ENCODE assay signal across 17 mouse cellular contexts in the genomic region with DNA sequence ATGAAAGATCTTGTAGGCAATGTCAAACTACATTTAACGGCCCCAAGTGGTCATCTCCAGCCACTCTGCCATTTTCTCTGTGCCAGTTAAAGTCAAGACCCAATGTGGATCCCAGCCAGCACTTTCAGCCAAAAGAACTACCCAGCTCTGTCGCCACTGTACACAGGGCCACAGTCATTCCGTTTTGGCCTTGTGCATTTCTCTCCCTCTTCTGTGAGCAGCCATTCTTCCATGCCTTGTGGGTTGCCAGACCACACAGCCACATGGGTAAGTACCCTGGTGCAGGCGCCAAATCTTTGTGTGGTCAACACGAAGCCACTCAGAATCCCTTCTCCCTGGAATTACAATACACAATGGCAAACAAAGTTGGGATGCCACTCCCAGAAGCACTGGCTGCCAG. TPM values are rescaled to one million over a fixed set of nuclear protein-coding genes. Genes with fewer than 3 reads are reported as not detected.
DNase-seq lines count a peak whose midpoint lies in the region; ATAC-seq lines count a peak whose summit lies in the region.
"Had no signal": no experiment of that assay in that cellular context is flagged by ENCODE, and none has a peak within 500 bp of the region (broad histone marks: within the 10 kb centered on the region; RNA-seq: fewer than 3 reads in every experiment).

No protein-coding gene starts in this region.

- no peaks in the 10 kb centered on the region for H3K27me3 ChIP-seq in lung, embryonic 16.5 days (ENCODE audit: control insufficient read depth, insufficient read depth, low read depth, low read length)
- H3K27me3 ChIP-seq in intestine, embryonic 15.5 days (replicated peaks), result no peaks in the 10 kb centered on the region
- H3K27me3 ChIP-seq: heart, embryonic 13.5 days; midbrain, embryonic 15.5 days; neural tube, embryonic 12.5 days; stomach, embryonic 15.5 days had no signal

- peak overlapping the region; percentile 38 for H3K27ac ChIP-seq in lung, embryonic 16.5 days (ENCODE audit: low read length)
- H3K27ac ChIP-seq in intestine, embryonic 15.5 days, result no peak overlapping the region
- H3K27ac ChIP-seq: embryonic facial prominence, embryonic 10.5 days; heart, embryonic 13.5 days; midbrain, embryonic 15.5 days; neural tube, embryonic 12.5 days; stomach, embryonic 15.5 days had no signal

- no peak overlapping the region for H3K4me2 ChIP-seq in lung, embryonic 16.5 days (ENCODE audit: low read depth, low read length)
- no peak overlapping the region for H3K4me2 ChIP-seq in intestine, embryonic 15.5 days (replicated peaks)
- H3K4me2 ChIP-seq: heart, embryonic 13.5 days; midbrain, embryonic 15.5 days; neural tube, embryonic 12.5 days; stomach, embryonic 15.5 days had no signal

- peak; percentile 27 for DNase-seq in adrenal gland, postnatal 10 days
- no peak for DNase-seq in adrenal gland, adult 2 months
- peak; percentile 89 for DNase-seq in heart, adult 11 months
- DNase-seq in heart, adult 8-10 months (ENCODE audit: low spot score), result no peak
- no peak for DNase-seq in lung, postnatal 10 days
- peak; percentile 33 for DNase-seq in adipocyte (ENCODE audit: low spot score)
- DNase-seq: heart, postnatal 4 days; kidney, adult 2 months; kidney, postnatal 4 days had no signal

- ATAC-seq in lung, embryonic 16.5 days (ENCODE audit: low read depth), result peak; percentile 37; the same call in 1 of the 2 replicates
- ATAC-seq in intestine, embryonic 15.5 days, result no peak
- ATAC-seq: midbrain, embryonic 15.5 days had no signal

- no peak overlapping the region for H3K4me3 ChIP-seq in lung, embryonic 16.5 days (ENCODE audit: low read length)
- no peak overlapping the region for H3K4me3 ChIP-seq in intestine, embryonic 15.5 days (replicated peaks)
- H3K4me3 ChIP-seq: embryonic facial prominence, embryonic 10.5 days; erythroblast, embryonic 14.5 days; heart, embryonic 13.5 days; midbrain, embryonic 15.5 days; neural tube, embryonic 12.5 days; stomach, embryonic 15.5 days had no signal

- 0 out of 2 replicates have a peak, but pooled peaks cover 4% of the 10 kb centered on the region for H3K36me3 ChIP-seq in lung, embryonic 16.5 days (ENCODE audit: control insufficient read depth, insufficient read depth, low read length)
- no peaks in the 10 kb centered on the region for H3K36me3 ChIP-seq in intestine, embryonic 15.5 days

- peaks cover 6% of the 10 kb centered on the region; the same call in 1 of the 2 replicates for H3K4me1 ChIP-seq in lung, embryonic 16.5 days (replicated peaks; ENCODE audit: control insufficient read depth, insufficient read depth, low read length)
- no peaks in the 10 kb centered on the region for H3K4me1 ChIP-seq in intestine, embryonic 15.5 days (replicated peaks)
- H3K4me1 ChIP-seq: stomach, embryonic 15.5 days had no signal

- 72% methylated on average over 5 of the region's 5 CpGs for WGBS in lung, embryonic 16.5 days
- 92% methylated on average over 5 of the region's 5 CpGs for WGBS in intestine, embryonic 15.5 days

- no peaks in the 10 kb centered on the region for H3K9me3 ChIP-seq in lung, embryonic 16.5 days (ENCODE audit: control insufficient read depth, low read length)
- no peaks in the 10 kb centered on the region for H3K9me3 ChIP-seq in intestine, embryonic 15.5 days
- H3K9me3 ChIP-seq: embryonic facial prominence, embryonic 10.5 days; heart, embryonic 13.5 days; midbrain, embryonic 15.5 days; neural tube, embryonic 12.5 days; stomach, embryonic 15.5 days had no signal

- H3K9ac ChIP-seq in lung, embryonic 16.5 days (ENCODE audit: low read length), result no peak overlapping the region
- no peak overlapping the region for H3K9ac ChIP-seq in intestine, embryonic 15.5 days
- H3K9ac ChIP-seq: heart, embryonic 13.5 days; midbrain, embryonic 15.5 days; neural tube, embryonic 12.5 days; stomach, embryonic 15.5 days had no signal

RNA-seq across cellular contexts. Expression of a gene that starts 57.7 kb away (rescaled TPM):
- 100 to 1,000 TPM; 290 to 292 TPM for total RNA-seq in adrenal gland, postnatal 10 days (2021)
- total RNA-seq in adrenal gland, adult 2 months (2021), result 100 to 1,000 TPM; 361 to 386 TPM
- polyA plus RNA-seq in adrenal gland, adult 2 months (2012; rRNA removed), result 229 and 254 TPM in 2 replicates
- total RNA-seq in heart, adult 8-10 months (2022), result 100 to 1,000 TPM; 121 to 133 (median 126) TPM
- polyA plus RNA-seq in lung, embryonic 16.5 days (2015; fragmentation: Nextera tagmentation; extraction: Ambion mirVana), result 296 and 297 TPM in 2 replicates
- 136 and 147 TPM in 2 replicates for polyA plus RNA-seq in intestine, embryonic 15.5 days (2015; fragmentation: Nextera tagmentation; extraction: Ambion mirVana)

Comparison
In these comparisons a context has a peak if more than half of its experiments do, and no peak if none do; other contexts are left out.
1. DNase-seq: peak in adrenal gland, postnatal 10 days (single experiment), heart, adult 11 months (single experiment) and adipocyte (single experiment); none in adrenal gland, adult 2 months (single experiment), heart, adult 8-10 months (single experiment) and lung, postnatal 10 days (single experiment).